ENCODE assay signal across 14 mouse cellular contexts in the genomic region with DNA sequence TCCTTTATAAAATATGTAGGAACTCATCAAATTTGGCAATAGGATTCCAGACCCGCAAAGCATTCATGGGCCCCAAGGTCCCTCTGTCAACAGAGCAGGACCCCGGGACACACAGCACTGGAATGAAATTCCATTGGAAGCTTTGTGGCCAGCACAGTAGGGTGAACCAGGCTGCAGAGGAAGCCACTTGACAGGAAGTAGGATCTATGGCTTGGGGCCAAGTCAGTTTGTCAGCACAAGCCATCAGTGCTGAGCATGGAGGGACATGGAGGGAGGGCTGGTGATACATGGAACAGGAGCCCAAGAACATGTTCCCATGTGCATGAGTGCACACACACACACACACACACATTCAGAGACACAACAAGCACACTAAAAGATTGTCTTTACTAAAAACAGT. TPM values are rescaled to one million over a fixed set of nuclear protein-coding genes. Genes with fewer than 3 reads are reported as not detected.
DNase-seq lines count a peak whose midpoint lies in the region; ATAC-seq and TF ChIP-seq lines count a peak whose summit lies in the region.
"Had no signal": no experiment of that assay in that cellular context is flagged by ENCODE, and none has a peak within 500 bp of the region (broad histone marks: within the 10 kb centered on the region; RNA-seq: fewer than 3 reads in every experiment).

No protein-coding gene starts in this region.

- 70% methylated on average over 2 of the region's 2 CpGs for WGBS in heart, embryonic 10.5 days
- 88% methylated on average over 2 of the region's 2 CpGs for WGBS in limb, embryonic 14.5 days
- 84% methylated on average over 2 of the region's 2 CpGs for WGBS in limb, embryonic 10.5 days

- H3K9ac ChIP-seq in limb, embryonic 14.5 days (ENCODE audit: low read depth, low read length, severe bottlenecking) = no peak overlapping the region
- H3K9ac ChIP-seq: heart, embryonic 15.5 days; hindbrain, embryonic 12.5 days; midbrain, embryonic 12.5 days had no signal

- no peaks in the 10 kb centered on the region for H3K9me3 ChIP-seq in heart, embryonic 10.5 days
- H3K9me3 ChIP-seq in limb, embryonic 14.5 days (ENCODE audit: control insufficient read depth, low read length) = no peaks in the 10 kb centered on the region
- H3K9me3 ChIP-seq in limb, embryonic 10.5 days (replicated peaks) = no peaks in the 10 kb centered on the region
- H3K9me3 ChIP-seq: heart, embryonic 15.5 days; hindbrain, embryonic 12.5 days; midbrain, embryonic 12.5 days had no signal

- peak; percentile 52 for DNase-seq in adrenal gland, postnatal 10 days
- no peak for DNase-seq in adrenal gland, adult 8-10 months
- DNase-seq in heart, postnatal 10 days = peak; percentile 35 to 45
- DNase-seq in heart, embryonic 10.5 days (ENCODE audit: low spot score) = no peak
- DNase-seq in limb, embryonic 14.5 days (ENCODE audit: low spot score) = peak; percentile 35
- no peak for DNase-seq in limb, embryonic 10.5 days (ENCODE audit: low spot score)
- DNase-seq in lung, postnatal 10 days = peak; percentile 72
- DNase-seq in layer of hippocampus, adult 2 months (ENCODE audit: low spot score in 2 of 2) = no peak
- DNase-seq: thymus, postnatal 4 days had no signal

- H3K4me2 ChIP-seq in limb, embryonic 14.5 days (replicated peaks; ENCODE audit: low read depth, low read length, severe bottlenecking) = no peak overlapping the region
- H3K4me2 ChIP-seq: heart, embryonic 15.5 days; hindbrain, embryonic 12.5 days; midbrain, embryonic 12.5 days had no signal

- no peak overlapping the region for H3K27ac ChIP-seq in heart, embryonic 10.5 days
- H3K27ac ChIP-seq in limb, embryonic 14.5 days (replicated peaks; ENCODE audit: low read depth, low read length) = no peak overlapping the region
- H3K27ac ChIP-seq in limb, embryonic 10.5 days = no peak overlapping the region
- H3K27ac ChIP-seq in layer of hippocampus, adult 2 months = no peak overlapping the region
- H3K27ac ChIP-seq: heart, embryonic 15.5 days; hindbrain, embryonic 12.5 days; midbrain, embryonic 12.5 days; stomach, postnatal 0 days had no signal

- H3K27me3 ChIP-seq in heart, embryonic 10.5 days (ENCODE audit: insufficient read depth, poor library complexity, severe bottlenecking) = no peaks in the 10 kb centered on the region
- H3K27me3 ChIP-seq in limb, embryonic 14.5 days (ENCODE audit: control insufficient read depth, insufficient read depth, low read length) = no peaks in the 10 kb centered on the region
- H3K27me3 ChIP-seq in limb, embryonic 10.5 days (ENCODE audit: low read depth, poor library complexity, severe bottlenecking) = no peaks in the 10 kb centered on the region
- H3K27me3 ChIP-seq: heart, embryonic 15.5 days; hindbrain, embryonic 12.5 days; midbrain, embryonic 12.5 days; Patski had no signal

- no peaks in the 10 kb centered on the region for H3K4me1 ChIP-seq in heart, embryonic 10.5 days
- no peaks in the 10 kb centered on the region for H3K4me1 ChIP-seq in limb, embryonic 14.5 days (ENCODE audit: control insufficient read depth, insufficient read depth, low read length)
- H3K4me1 ChIP-seq in limb, embryonic 10.5 days = no peaks in the 10 kb centered on the region
- H3K4me1 ChIP-seq: hindbrain, embryonic 12.5 days; midbrain, embryonic 12.5 days had no signal

- no peaks in the 10 kb centered on the region for H3K36me3 ChIP-seq in heart, embryonic 10.5 days
- no peaks in the 10 kb centered on the region for H3K36me3 ChIP-seq in limb, embryonic 14.5 days (ENCODE audit: control insufficient read depth, insufficient read depth, low read length)
- no peaks in the 10 kb centered on the region for H3K36me3 ChIP-seq in limb, embryonic 10.5 days
- H3K36me3 ChIP-seq: heart, embryonic 15.5 days; hindbrain, embryonic 12.5 days; midbrain, embryonic 12.5 days had no signal

- no peak for ATAC-seq in limb, embryonic 14.5 days (ENCODE audit: low FRiP score, low read depth)

- no peak for TF ChIP-seq CTCF in layer of hippocampus, adult 2 months (conservative IDR thresholded peaks at IDR 0.05)

- no peak overlapping the region for H3K4me3 ChIP-seq in heart, embryonic 10.5 days
- H3K4me3 ChIP-seq in limb, embryonic 14.5 days (replicated peaks; ENCODE audit: low read length) = no peak overlapping the region
- no peak overlapping the region for H3K4me3 ChIP-seq in limb, embryonic 10.5 days
- H3K4me3 ChIP-seq in layer of hippocampus, adult 2 months = no peak overlapping the region
- H3K4me3 ChIP-seq: heart, embryonic 15.5 days; hindbrain, embryonic 12.5 days; midbrain, embryonic 12.5 days had no signal

- no peak for TF ChIP-seq POLR2A in limb, embryonic 14.5 days (IDR thresholded peaks at IDR 0.05; ENCODE audit: borderline replicate concordance, extremely low read depth, insufficient read depth, insufficient read length)

- intact Hi-C loops in heart, postnatal 10 days (cut with DNase I) = no loop called here

RNA-seq across cellular contexts. Expression of gene Flvcr2, which starts 10.1 kb away (rescaled TPM):
- total RNA-seq in adrenal gland, postnatal 10 days (2021) = 1 to 10 TPM; 5.2 to 7.1 TPM
- 1 to 10 TPM; 3.3 to 6.3 (median 5.7) TPM for total RNA-seq in adrenal gland, adult 8-10 months (2022)
- 1 to 10 TPM; 3.3 to 3.8 TPM for total RNA-seq in heart, postnatal 10 days (2021)
- polyA plus RNA-seq in heart, embryonic 10.5 days (2016; fragmentation: Nextera tagmentation; extraction: Ambion mirVana) = 4.9 and 7.8 TPM in 2 replicates
- polyA plus RNA-seq in limb, embryonic 14.5 days (2012; rRNA removed) = 4.4 and 4.7 TPM in 2 replicates
- polyA plus RNA-seq in limb, embryonic 14.5 days (2014; fragmentation: Nextera tagmentation; extraction: Ambion mirVana) = 1.9 and 2.8 TPM in 2 replicates
- polyA plus RNA-seq in limb, embryonic 10.5 days (2016; fragmentation: Nextera tagmentation; extraction: Ambion mirVana) = 0.41 and 0.93 TPM in 2 replicates
- 1 to 10 TPM; 2.0 to 2.6 TPM for total RNA-seq in layer of hippocampus, adult 2 months (2021)

RNA-seq across cellular contexts. Expression of gene Batf, which starts 49.7 kb away (rescaled TPM):
- 1 to 10 TPM; 1.2 to 1.6 TPM for total RNA-seq in adrenal gland, postnatal 10 days (2021)
- 1 to 10 TPM in 2 of 4 experiments, under 1 TPM in 2; 0.38 to 2.4 (median 1.1) TPM for total RNA-seq in adrenal gland, adult 8-10 months (2022)
- total RNA-seq in heart, postnatal 10 days (2021) = 1 to 10 TPM in 1 of 2 experiments, under 1 TPM in 1; 0.93 to 1.1 TPM
- 4.7 and 7.1 TPM in 2 replicates for polyA plus RNA-seq in heart, embryonic 10.5 days (2016; fragmentation: Nextera tagmentation; extraction: Ambion mirVana)
- 3.2 and 3.5 TPM in 2 replicates for polyA plus RNA-seq in limb, embryonic 14.5 days (2012; rRNA removed)
- 4.6 and 5.3 TPM in 2 replicates for polyA plus RNA-seq in limb, embryonic 14.5 days (2014; fragmentation: Nextera tagmentation; extraction: Ambion mirVana)
- 0.74 and 1.5 TPM in 2 replicates for polyA plus RNA-seq in limb, embryonic 10.5 days (2016; fragmentation: Nextera tagmentation; extraction: Ambion mirVana)
- under 1 TPM; 0.41 to 0.64 TPM for total RNA-seq in layer of hippocampus, adult 2 months (2021)
- polyA plus RNA-seq: Patski had no signal

Comparison
In these comparisons a context has a peak if more than half of its experiments do, and no peak if none do; other contexts are left out.
1. DNase-seq: peak in adrenal gland, postnatal 10 days (single experiment), heart, postnatal 10 days (2 of 2), limb, embryonic 14.5 days (single experiment) and lung, postnatal 10 days (single experiment); none in adrenal gland, adult 8-10 months (single experiment), heart, embryonic 10.5 days (single experiment), limb, embryonic 10.5 days (single experiment) and layer of hippocampus, adult 2 months (0 of 2).